Mouse (Mus musculus) kidney, embryonic 14.5 days (tissue): ENCODE results near the gene Nos1. TPM values are rescaled to one million over a fixed set of nuclear protein-coding genes. Genes with fewer than 3 reads are reported as not detected.

ENCODE experiments used
- ATAC-seq: fragments of 200-750 bp; cut with Nextera tagmentation; 2 replicates; pipeline ENCODE4 v1.8.0; 2017; ENCODE audit warnings: moderate number of reproducible peaks, mild to moderate bottlenecking, moderate TSS enrichment, moderate library complexity; ENCODE audit not compliant: low FRiP score, low TSS enrichment
- H3K27ac ChIP-seq: fragments of 300-500 bp; sonication (generic); 2 replicates; pipeline ENCODE4 v1.5.1; 2014; ENCODE audit warnings: low read depth, mild to moderate bottlenecking, low read length, moderate library complexity, mixed read lengths
- H3K27me3 ChIP-seq: fragments of 300-500 bp; sonication (generic); 2 replicates; pipeline ENCODE4 v1.6.1; 2014; ENCODE audit warnings: mild to moderate bottlenecking, low read length; ENCODE audit not compliant: control insufficient read depth, insufficient read depth
- H3K36me3 ChIP-seq: fragments of 300-500 bp; sonication (generic); 2 replicates; pipeline ENCODE4 v1.6.1; 2014; ENCODE audit warnings: low read length, mixed read lengths; ENCODE audit not compliant: control insufficient read depth, insufficient read depth
- H3K4me1 ChIP-seq: fragments of 300-500 bp; sonication (generic); 2 replicates; pipeline ENCODE4 v1.6.1; 2014; ENCODE audit warnings: low read length, mixed read lengths; ENCODE audit not compliant: control insufficient read depth, insufficient read depth
- H3K4me2 ChIP-seq: fragments of 300-500 bp; sonication (generic); replicated peaks from 2 replicates; pipeline ENCODE4 v1.6.1; 2014; ENCODE audit warnings: low read depth, mild to moderate bottlenecking, low read length
- H3K4me3 ChIP-seq: fragments of 300-500 bp; sonication (generic); 2 replicates; pipeline ENCODE4 v1.5.1; 2014; ENCODE audit warnings: mild to moderate bottlenecking, low read length
- H3K9ac ChIP-seq: fragments of 300-500 bp; sonication (generic); 2 replicates; pipeline ENCODE4 v1.6.1; 2014; ENCODE audit warnings: low read depth, mild to moderate bottlenecking, low read length, moderate library complexity
- H3K9me3 ChIP-seq: fragments of 300-500 bp; sonication (generic); 2 replicates; pipeline ENCODE4 v1.6.1; 2016; ENCODE audit warnings: low read length; ENCODE audit not compliant: control insufficient read depth
- WGBS: fragments of 180-500 bp; shearing (Covaris S2); extraction: QIAGEN DNeasy Blood & Tissue Kit; methylation state at CpG from one replicate; pipeline ENCODE4 v1.1.7; 2014; 5-methylcytosine and 5-hydroxymethylcytosine counted together
- polyA plus RNA-seq: library from polyadenylated mRNA; unstranded; fragments of >200 nt; fragmentation: Nextera tagmentation; extraction: Ambion mirVana; gene quantifications from 2 replicates; pipeline ENCODE4 v1.2.1, GENCODE M21; 2014

The Nos1 gene
- polyA plus RNA-seq, 1 experiment from 2014 or later, result 0.96 TPM

DNA sequence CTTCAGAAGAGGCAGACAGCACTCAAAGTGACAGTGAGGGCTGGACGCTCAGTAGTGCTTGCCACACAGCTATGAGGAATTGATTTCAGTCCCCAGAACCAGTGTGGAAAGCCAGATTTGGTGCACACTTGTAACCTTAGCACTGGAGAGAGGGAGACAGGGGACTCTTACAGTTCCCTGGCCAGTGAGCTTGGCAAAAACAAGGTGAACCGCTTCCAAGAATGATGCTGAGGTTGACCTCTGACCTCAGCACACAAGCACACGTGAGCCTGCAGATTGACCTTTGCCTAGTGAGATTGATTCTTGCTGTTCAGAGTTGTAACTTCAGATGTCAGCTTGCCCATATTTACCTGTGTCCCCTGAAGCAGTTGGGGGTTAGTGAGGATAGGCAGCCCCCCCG, 205.5 kb downstream of the Nos1 start:
- H3K9me3 ChIP-seq, result no peaks in the 10 kb centered on the region
- 55% methylated on average over 4 of the region's 4 CpGs for WGBS
- no peak overlapping the region for H3K4me2 ChIP-seq
- no peaks in the 10 kb centered on the region for H3K4me1 ChIP-seq
- ATAC-seq, result no peak
- H3K27ac ChIP-seq, result no peak overlapping the region
- no peaks in the 10 kb centered on the region for H3K27me3 ChIP-seq
- no peak overlapping the region for H3K9ac ChIP-seq
- H3K36me3 ChIP-seq, result peaks cover 93% of the 10 kb centered on the region
- no peak overlapping the region for H3K4me3 ChIP-seq

GRCm38 (mm10) chr5:117987891-117988290, 207.1 kb downstream of the Nos1 start:
- no peaks in the 10 kb centered on the region for H3K4me1 ChIP-seq
- no peak overlapping the region for H3K9ac ChIP-seq
- H3K36me3 ChIP-seq, result peaks cover 95% of the 10 kb centered on the region
- H3K27me3 ChIP-seq, result no peaks in the 10 kb centered on the region
- no peak for ATAC-seq
- H3K27ac ChIP-seq, result no peak overlapping the region
- H3K4me2 ChIP-seq, result no peak overlapping the region
- H3K9me3 ChIP-seq, result no peaks in the 10 kb centered on the region
- 88% methylated on average over 3 of the region's 3 CpGs for WGBS
- no peak overlapping the region for H3K4me3 ChIP-seq

DNA sequence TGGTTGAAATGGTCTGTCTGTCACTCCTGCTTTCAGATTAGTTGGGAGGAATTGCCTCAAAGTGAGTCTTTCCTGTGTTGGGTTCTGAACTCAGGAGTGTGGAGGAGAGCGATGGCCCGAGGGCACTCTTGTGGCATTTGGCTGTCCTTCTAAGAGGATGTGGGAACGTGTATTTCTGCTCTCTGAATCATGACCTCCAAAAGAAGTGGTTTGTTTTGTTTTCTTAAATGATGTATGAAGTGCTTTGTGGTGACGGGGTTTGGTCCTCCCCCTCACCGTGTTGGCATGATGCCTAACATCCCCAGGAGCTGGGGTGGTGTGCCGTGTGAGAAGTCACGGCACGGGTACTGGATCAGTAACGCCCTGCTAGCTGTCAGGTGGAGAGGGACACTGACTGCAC, 207.5 kb downstream of the Nos1 start:
- Histone ChIP-seq H3K4me2 (no peak overlapping the region), H3K9ac (no peak overlapping the region), H3K4me3 (no peak overlapping the region), H3K36me3 (peaks cover 94% of the 10 kb centered on the region), H3K27me3 (no peaks in the 10 kb centered on the region), H3K9me3 (no peaks in the 10 kb centered on the region), H3K27ac (no peak overlapping the region), H3K4me1 (no peaks in the 10 kb centered on the region)
- 71% methylated on average over 9 of the region's 9 CpGs for WGBS
- no peak for ATAC-seq

DNA sequence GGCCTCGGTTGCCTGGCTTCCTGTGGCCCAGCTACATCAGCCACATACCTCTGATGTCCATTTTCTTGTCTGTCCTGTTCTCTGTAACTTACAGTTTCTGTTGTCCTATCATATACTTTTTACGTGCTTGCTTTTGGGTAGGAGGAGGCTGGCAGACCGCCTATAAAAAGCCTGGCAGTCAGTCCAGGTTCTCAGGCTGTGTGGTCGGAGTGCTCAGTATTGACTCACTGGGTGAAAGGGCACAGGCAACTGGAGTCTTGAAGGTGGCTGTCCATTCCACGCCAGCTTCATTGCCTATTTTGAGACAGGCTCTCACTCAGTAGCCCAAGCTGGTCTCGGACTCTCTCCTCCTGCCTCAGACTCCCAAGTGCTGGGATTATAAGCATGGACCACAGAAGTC, 208.9 kb downstream of the Nos1 start:
- no peak overlapping the region for H3K27ac ChIP-seq
- no peaks in the 10 kb centered on the region for H3K27me3 ChIP-seq
- no peak for ATAC-seq
- WGBS, result 88% methylated on average over 6 of the region's 6 CpGs
- H3K9ac ChIP-seq, result no peak overlapping the region
- no peaks in the 10 kb centered on the region for H3K4me1 ChIP-seq
- no peak overlapping the region for H3K4me2 ChIP-seq
- H3K36me3 ChIP-seq, result peaks cover 97% of the 10 kb centered on the region
- no peaks in the 10 kb centered on the region for H3K9me3 ChIP-seq
- H3K4me3 ChIP-seq, result no peak overlapping the region

DNA sequence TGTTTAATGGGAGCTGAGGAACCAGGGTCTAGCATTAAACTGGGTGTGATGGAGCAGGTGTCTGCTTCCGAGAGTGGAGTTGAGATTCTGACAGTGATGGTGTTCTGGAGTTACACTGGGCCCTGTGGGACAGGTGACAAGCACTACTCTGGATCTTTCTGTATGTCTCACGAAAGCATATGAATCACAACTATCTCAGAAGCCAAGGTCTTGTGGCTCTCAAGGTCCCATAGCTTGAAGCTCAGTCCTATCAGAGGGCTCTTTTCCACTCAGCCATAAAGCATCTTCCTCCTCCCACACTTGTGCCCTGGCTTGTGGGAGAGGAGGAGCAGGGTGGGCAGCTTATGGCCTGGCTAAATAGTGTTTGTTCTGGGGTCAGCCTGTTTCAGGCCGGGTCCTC, 210.1 kb downstream of the Nos1 start:
- Histone ChIP-seq H3K9ac (no peak overlapping the region), H3K4me3 (no peak overlapping the region), H3K4me1 (no peaks in the 10 kb centered on the region), H3K27ac (no peak overlapping the region), H3K27me3 (no peaks in the 10 kb centered on the region), H3K9me3 (no peaks in the 10 kb centered on the region), H3K4me2 (no peak overlapping the region), H3K36me3 (peaks cover 97% of the 10 kb centered on the region)
- WGBS, result 79% methylated on average over 3 of the region's 3 CpGs
- no peak for ATAC-seq

DNA sequence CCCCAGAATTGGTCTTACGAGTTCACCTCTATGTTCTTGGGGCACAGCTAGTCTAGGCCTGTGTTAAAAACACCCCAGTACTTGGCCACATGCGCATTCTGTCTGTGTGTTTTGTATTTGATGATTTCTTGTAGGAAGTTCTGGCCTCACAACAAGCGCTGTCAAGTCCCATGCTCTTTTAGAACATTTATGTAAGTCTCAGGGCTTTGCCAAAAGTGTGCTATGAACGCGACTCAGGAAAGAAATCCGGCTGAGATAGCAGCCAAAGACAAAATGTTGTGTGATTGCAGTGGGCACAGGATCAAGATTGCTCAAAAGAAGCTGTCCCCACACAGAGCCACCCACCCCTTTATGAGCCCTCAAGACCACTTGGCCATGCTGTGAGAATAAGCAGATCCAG, 212.7 kb downstream of the Nos1 start:
- peaks cover 95% of the 10 kb centered on the region for H3K36me3 ChIP-seq
- H3K27ac ChIP-seq, result no peak overlapping the region
- H3K9me3 ChIP-seq, result no peaks in the 10 kb centered on the region
- no peak for ATAC-seq
- no peaks in the 10 kb centered on the region for H3K27me3 ChIP-seq
- H3K9ac ChIP-seq, result no peak overlapping the region
- whole genome bisulfite sequencing, result 91% methylated on average over 6 of the region's 6 CpGs
- no peak overlapping the region for H3K4me2 ChIP-seq
- no peaks in the 10 kb centered on the region for H3K4me1 ChIP-seq
- H3K4me3 ChIP-seq, result no peak overlapping the region

DNA sequence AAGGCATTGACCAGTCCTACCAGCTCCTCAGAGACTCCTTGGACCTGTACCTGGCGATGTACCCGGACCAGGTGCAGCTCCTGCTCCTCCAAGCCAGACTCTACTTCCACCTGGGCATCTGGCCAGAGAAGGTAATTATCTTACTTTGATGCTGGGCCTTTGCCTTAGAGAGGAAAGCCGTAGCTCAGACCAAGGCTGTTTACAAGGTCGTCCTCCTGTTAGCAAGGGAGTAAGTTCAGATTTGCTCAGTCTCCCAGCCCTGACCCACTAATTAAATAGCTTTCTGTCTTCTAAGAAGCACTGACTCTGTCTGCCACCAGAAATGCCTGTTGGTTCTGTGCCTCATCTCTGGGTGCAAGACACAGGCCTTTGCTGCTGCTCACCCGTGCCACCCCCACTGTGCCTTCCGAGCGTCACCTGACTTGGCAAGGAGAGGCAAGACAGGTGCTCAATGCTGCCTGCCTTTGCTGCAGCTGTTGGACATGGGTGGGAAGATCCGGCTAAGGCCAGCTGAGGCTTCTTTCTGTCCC, 214.6 kb downstream of the Nos1 start:
- no peak for ATAC-seq
- Histone ChIP-seq H3K4me2 (no peak overlapping the region), H3K9me3 (no peaks in the 10 kb centered on the region), H3K4me1 (no peaks in the 10 kb centered on the region), H3K27ac (no peak overlapping the region), H3K36me3 (peaks cover 96% of the 10 kb centered on the region), H3K27me3 (no peaks in the 10 kb centered on the region), H3K4me3 (no peak overlapping the region), H3K9ac (no peak overlapping the region)
- 94% methylated on average over 8 of the region's 8 CpGs for WGBS

DNA sequence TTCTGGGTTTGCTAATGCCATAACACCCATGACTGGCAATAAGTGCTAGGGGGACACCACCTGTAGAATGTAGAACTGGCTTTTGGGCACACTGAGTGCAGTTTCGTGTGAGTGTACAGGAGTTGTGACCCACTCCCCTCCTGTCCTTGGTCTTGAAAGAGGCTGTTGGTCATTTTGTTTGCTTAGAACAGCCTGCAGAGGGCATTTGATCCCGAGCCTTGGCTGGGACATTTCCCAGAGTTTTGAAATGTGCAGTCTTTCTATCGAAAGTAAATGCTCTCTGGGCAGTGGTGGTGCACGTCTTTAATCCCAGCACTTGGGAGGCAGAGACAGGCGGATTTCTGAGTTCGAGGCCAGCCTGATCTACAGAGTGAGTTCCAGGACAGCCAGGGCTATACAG, 215.1 kb downstream of the Nos1 start:
- H3K4me1 ChIP-seq, result no peaks in the 10 kb centered on the region
- no peak overlapping the region for H3K4me3 ChIP-seq
- H3K9ac ChIP-seq, result no peak overlapping the region
- 89% methylated on average over 6 of the region's 6 CpGs for WGBS
- H3K4me2 ChIP-seq, result no peak overlapping the region
- no peaks in the 10 kb centered on the region for H3K9me3 ChIP-seq
- no peak overlapping the region for H3K27ac ChIP-seq
- no peaks in the 10 kb centered on the region for H3K27me3 ChIP-seq
- H3K36me3 ChIP-seq, result peaks cover 96% of the 10 kb centered on the region
- no peak for ATAC-seq

- Histone ChIP-seq H3K4me1 (no peaks in the 10 kb centered on the region), H3K27me3 (no peaks in the 10 kb centered on the region), H3K9ac (no peak overlapping the region), H3K27ac (no peak overlapping the region), H3K4me3 (no peak overlapping the region), H3K9me3 (no peaks in the 10 kb centered on the region), H3K36me3 (peaks cover 94% of the 10 kb centered on the region), H3K4me2 (no peak overlapping the region)
- WGBS, result 90% methylated on average over 6 of the region's 6 CpGs
- ATAC-seq, result no peak
Measured at GRCm38 (mm10) chr5:117996581-117996980, 215.7 kb downstream of the Nos1 start.
